Mouse (Mus musculus): ENCODE results near the gene Cep131.

The Cep131 gene

GRCm38 (mm10) chr11:120048252-120048556, 38.4 kb downstream of the Cep131 start:
- no peak for DNase-seq

- DNase-seq = no peak
These were observed 38.9 kb downstream of the Cep131 start for GRCm38 (mm10) chr11:120047531-120048251.

GRCm38 (mm10) chr11:120046553-120047191, 40.0 kb downstream of the Cep131 start, which contains the start of gene Aatk:
TSS of gene Aatk (minus strand) at chr11:120047167.
- DNase-seq = no peak

- DNase-seq = no peak
These were observed 40.6 kb downstream of the Cep131 start for GRCm38 (mm10) chr11:120045839-120046552.

GRCm38 (mm10) chr11:120045341-120045740, 41.3 kb downstream of the Cep131 start:
- no peak for DNase-seq

- no peak for DNase-seq
These were observed 44.3 kb downstream of the Cep131 start for GRCm38 (mm10) chr11:120042141-120042838.

GRCm38 (mm10) chr11:120041191-120042123, 45.2 kb downstream of the Cep131 start:
- no peak for DNase-seq

GRCm38 (mm10) chr11:120040440-120040839, 46.2 kb downstream of the Cep131 start:
- DNase-seq = no peak

- no peak for DNase-seq
These were observed 47.0 kb downstream of the Cep131 start for GRCm38 (mm10) chr11:120039581-120039980.

- no peak for DNase-seq
These were observed 51.9 kb downstream of the Cep131 start for GRCm38 (mm10) chr11:120034762-120035161.

- DNase-seq = no peak
These were observed 52.3 kb downstream of the Cep131 start for GRCm38 (mm10) chr11:120034306-120034705.

GRCm38 (mm10) chr11:120033473-120033872, 53.2 kb downstream of the Cep131 start:
- no peak for DNase-seq

GRCm38 (mm10) chr11:120032052-120032451, 54.6 kb downstream of the Cep131 start:
- DNase-seq = no peak

- DNase-seq = peak; percentile 29 to 38
These were observed 56.3 kb downstream of the Cep131 start for GRCm38 (mm10) chr11:120030145-120030901.

GRCm38 (mm10) chr11:120029431-120030144, 57.0 kb downstream of the Cep131 start:
- no peak for DNase-seq

- DNase-seq = no peak
These were observed 58.1 kb downstream of the Cep131 start for GRCm38 (mm10) chr11:120028319-120029092.

- DNase-seq = no peak
These were observed 59.7 kb downstream of the Cep131 start for GRCm38 (mm10) chr11:120026941-120027340.

- DNase-seq = no peak
These were observed 63.8 kb downstream of the Cep131 start for GRCm38 (mm10) chr11:120022841-120023240.

GRCm38 (mm10) chr11:120022216-120022615, 64.4 kb downstream of the Cep131 start:
- DNase-seq = no peak

GRCm38 (mm10) chr11:120021367-120021766, 65.3 kb downstream of the Cep131 start:
- no peak for DNase-seq
